Mouse (Mus musculus): Measurements from ENCODE around the gene 4930430F08Rik. TPM values are rescaled to one million over a fixed set of nuclear protein-coding genes. Genes with fewer than 3 reads are reported as not detected.
"Not testable (repeated sequence)": the region's sequence is repeated elsewhere in the genome, so short reads cannot be mapped to it uniquely, and the experiment has no call there.

Gene 4930430F08Rik
- polyA plus RNA-seq, 1 experiment from 2014 or later: 10.4 TPM

DNA sequence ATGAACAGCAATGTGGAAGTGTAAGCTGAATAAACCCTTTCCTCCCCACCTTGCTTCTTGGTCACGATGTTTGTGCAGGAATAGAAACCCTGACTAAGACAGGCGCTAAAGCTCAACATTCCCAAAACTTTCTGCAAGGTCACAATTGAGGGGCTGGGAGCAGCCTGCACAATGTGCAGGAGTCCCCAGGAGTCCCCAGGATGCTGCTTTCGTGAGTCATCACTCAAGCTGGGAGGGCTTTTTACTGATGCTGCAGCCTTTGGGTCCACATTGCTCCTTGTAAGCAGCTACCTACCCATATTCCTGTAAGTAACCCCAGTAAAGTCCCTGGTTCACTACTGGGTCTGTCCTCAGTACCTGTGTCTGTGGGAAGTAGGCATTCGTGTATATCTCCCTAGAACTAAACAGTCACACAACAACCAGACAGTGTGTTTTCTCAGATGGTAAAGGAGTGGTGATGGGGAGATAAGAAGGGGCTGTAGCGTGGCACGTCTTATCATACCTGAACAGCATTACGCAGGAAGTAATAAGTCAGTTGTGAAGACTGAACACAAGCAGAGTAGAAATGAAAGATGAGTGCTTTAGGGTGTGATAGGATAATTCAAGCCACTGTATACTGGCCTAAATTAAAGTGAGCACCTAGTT lies 15.6 kb downstream of the 4930430F08Rik start:
- no peaks in the 10 kb centered on the region for H3K9me3 ChIP-seq
- H3K27ac ChIP-seq: no peak overlapping the region
- H3K36me3 ChIP-seq (replicated peaks): peaks cover 59% of the 10 kb centered on the region
- no peak overlapping the region for H3K4me3 ChIP-seq
- no peak for DNase-seq (ENCODE audit: extremely low spot score, low spot score)
- WGBS: 92% methylated on average over 7 of the region's 7 CpGs
- no peaks in the 10 kb centered on the region for H3K4me1 ChIP-seq
- no peaks in the 10 kb centered on the region for H3K27me3 ChIP-seq (ENCODE audit: poor library complexity, severe bottlenecking)

DNA sequence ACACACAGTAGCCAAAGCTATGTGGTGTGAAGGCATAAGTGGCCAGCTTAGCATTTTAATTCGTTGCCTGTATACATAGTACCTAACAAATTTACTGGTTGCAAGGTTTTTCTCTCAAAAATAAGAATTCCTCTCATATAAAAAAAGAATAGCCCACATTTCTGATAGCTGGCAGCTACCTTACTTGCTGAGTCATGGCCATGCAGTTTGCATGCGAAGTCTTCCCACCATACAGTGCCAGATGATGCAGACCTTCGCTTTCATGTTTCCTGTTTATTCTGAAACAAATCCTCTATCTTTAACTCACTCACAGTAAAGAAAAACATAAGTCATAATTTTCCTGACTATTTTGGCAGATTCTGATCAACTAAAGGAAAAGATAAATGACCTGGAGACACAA lies 18.5 kb downstream of the 4930430F08Rik start:
- peaks cover 54% of the 10 kb centered on the region for H3K36me3 ChIP-seq (replicated peaks)
- no peaks in the 10 kb centered on the region for H3K27me3 ChIP-seq (ENCODE audit: poor library complexity, severe bottlenecking)
- no peak overlapping the region for H3K27ac ChIP-seq
- 95% methylated on average over 3 of the region's 3 CpGs for WGBS
- no peak for DNase-seq (ENCODE audit: extremely low spot score, low spot score)
- no peak overlapping the region for H3K4me3 ChIP-seq
- no peaks in the 10 kb centered on the region for H3K4me1 ChIP-seq
- no peaks in the 10 kb centered on the region for H3K9me3 ChIP-seq

DNA sequence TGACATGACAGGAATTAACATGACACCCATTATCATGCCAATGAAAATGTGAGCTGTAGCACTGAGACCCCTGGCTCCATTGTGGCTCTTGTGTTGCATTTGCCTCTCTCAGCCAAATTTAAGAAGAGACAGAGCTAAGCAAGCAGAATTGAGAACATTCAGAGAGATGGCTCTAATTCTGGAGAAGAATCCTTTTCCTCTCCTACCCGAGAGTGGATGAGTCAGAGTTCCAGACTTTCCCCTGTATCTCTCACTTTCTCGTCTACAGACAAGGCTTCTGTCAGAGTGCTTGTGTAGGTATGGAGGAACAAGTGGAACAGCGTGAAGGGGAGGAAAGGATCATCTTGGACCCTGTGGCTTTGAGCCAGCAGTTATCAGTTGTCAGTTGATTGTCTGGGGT lies 26.1 kb downstream of the 4930430F08Rik start:
- peaks cover 65% of the 10 kb centered on the region for H3K36me3 ChIP-seq (replicated peaks)
- H3K27me3 ChIP-seq (ENCODE audit: poor library complexity, severe bottlenecking): no peaks in the 10 kb centered on the region
- DNase-seq (ENCODE audit: extremely low spot score, low spot score): no peak
- H3K4me3 ChIP-seq: no peak overlapping the region
- H3K4me1 ChIP-seq: no peaks in the 10 kb centered on the region
- H3K9me3 ChIP-seq: no peaks in the 10 kb centered on the region
- 88% methylated on average over 3 of the region's 3 CpGs for WGBS
- H3K27ac ChIP-seq: no peak overlapping the region

DNA sequence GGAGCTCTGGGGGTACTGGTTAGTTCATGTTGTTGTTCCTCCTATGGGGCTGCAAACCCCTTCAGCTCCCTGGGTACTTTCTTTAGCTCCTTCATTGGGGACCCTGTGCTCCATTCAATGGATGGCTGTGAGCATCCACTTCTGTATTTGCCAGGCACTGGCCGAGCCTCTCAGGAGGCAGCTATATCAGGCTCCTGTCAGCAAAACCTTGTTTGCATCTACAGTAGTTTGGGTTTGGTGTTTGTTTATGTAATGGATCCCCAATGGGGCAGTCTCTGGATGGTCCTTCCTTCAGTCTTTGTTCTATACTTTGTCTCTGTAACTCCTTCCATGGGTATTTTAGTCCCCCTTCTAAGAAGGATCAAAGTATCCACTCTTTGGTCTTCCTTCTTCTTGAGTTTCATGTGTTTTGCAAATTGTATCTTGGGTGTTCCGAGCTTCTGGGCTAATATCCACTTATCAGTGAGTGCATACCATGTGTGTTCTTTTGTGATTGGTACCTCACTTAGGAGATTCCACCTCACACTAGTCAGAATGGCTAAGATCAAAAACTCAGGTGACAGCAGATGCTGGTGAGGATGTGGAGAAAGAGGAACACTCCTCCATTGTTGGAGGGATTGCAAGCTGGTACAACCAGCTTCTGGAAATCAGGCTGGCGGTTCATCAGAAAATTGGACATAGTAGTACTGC lies 29.9 kb downstream of the 4930430F08Rik start:
- H3K27ac ChIP-seq; H3K4me3 ChIP-seq; DNase-seq (ENCODE audit: extremely low spot score, low spot score); H3K4me1 ChIP-seq; H3K9me3 ChIP-seq; H3K27me3 ChIP-seq (ENCODE audit: poor library complexity, severe bottlenecking): not testable (repeated sequence)
- 95% methylated on average over 3 of the region's 3 CpGs for WGBS
- peaks cover 50% of the 10 kb centered on the region for H3K36me3 ChIP-seq (replicated peaks)

DNA sequence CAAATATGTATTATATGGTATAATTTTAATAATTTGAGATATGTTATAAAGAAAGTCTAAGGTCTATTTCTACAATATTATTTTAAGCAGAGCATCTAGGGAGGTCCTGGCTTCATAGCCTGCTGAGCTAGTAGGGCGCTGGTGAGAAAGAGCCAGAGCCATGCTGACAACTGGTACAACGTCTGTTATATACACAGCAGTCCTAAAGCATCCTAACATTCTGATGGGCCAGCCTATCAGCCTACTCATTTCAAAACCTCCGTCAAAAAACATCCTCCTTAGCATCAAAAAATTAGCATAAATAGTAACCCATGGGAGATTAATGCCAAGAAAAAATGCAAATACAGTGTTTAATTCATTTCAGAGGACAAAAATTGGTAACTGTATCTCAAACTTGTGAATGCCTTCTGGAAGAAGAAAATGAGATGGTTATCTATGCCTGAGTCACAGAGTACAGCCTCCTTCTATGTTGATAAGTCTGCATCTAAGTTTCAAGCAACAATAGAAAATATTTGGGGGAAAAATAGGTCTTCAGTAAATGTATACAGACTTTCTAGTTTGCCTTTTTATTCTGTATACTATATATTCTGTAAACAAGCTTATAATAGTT lies 33.6 kb downstream of the 4930430F08Rik start:
- Histone ChIP-seq H3K9me3 (no peaks in the 10 kb centered on the region), H3K4me3 (no peak overlapping the region), H3K4me1 (no peaks in the 10 kb centered on the region), H3K27ac (no peak overlapping the region), H3K36me3 (replicated peaks) (peaks cover 23% of the 10 kb centered on the region), H3K27me3 (ENCODE audit: poor library complexity, severe bottlenecking) (no peaks in the 10 kb centered on the region)
- no peak for DNase-seq (ENCODE audit: extremely low spot score, low spot score)
- 92% methylated on average over 3 of the region's 3 CpGs for WGBS

DNA sequence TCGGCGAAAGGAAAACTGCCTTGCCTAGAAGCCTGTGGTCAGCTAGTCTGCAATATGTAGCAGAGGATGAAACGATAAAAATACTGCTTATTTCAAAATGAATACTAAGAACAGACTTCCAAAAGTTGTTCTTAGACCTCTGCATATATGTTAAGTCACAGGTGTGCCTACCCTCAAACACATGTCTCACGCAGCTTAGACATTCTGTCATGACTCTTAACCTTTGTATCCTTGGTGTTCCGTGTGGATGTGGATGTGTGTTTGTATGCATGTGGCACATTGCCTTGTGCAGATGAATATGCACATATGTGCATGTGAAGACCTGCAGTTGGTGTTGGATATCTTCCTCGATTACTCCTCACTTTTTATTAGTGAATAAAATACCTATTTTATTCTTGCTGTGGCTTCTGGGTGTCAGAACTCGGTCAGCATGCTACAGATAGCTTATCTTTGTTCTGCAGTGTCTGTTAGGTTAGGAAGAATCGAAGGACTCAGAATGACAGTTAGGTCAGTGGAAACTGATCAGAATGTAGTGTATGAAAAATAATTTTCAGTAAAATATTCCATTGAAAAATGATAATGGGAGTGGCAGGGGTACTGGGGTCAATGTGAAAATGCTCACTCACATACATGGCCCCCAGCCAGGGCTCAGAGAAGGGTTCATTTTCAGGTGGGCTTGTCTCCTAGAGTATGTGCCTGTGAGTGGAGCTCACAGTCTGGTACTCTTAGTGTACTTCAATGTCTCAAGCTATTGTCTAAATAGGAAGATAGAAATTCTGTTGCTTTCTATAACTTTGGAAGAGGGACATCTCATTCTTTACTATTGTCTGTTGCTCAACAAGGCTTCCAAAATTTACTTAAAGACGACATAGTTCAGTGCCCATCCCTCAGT lies 65.5 kb downstream of the 4930430F08Rik start:
- 95% methylated on average over 9 of the region's 9 CpGs for WGBS
- no peaks in the 10 kb centered on the region for H3K9me3 ChIP-seq
- no peak for DNase-seq (ENCODE audit: extremely low spot score, low spot score)
- H3K27me3 ChIP-seq (ENCODE audit: poor library complexity, severe bottlenecking): no peaks in the 10 kb centered on the region
- no peaks in the 10 kb centered on the region for H3K4me1 ChIP-seq
- no peak overlapping the region for H3K27ac ChIP-seq
- H3K4me3 ChIP-seq: no peak overlapping the region
- peaks cover 24% of the 10 kb centered on the region for H3K36me3 ChIP-seq (replicated peaks)

DNA sequence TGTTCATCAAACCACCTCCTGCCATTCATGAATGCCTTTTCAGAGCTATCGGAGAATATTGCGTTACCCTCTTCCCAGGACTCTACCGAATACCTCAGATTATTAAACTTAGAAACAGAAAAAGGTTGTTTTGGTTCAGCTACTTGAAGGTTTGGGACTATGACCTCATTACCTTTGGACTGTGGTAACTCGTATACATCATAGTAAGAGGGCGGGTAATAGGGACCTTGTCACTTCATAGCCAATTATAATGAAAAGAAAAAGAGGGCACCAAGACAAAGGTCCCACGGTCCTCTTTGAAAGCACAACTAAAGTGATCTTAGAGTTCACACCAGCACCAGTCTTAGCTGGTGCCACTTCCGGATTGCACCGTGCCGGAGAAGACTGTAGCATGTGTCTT lies 67.9 kb downstream of the 4930430F08Rik start:
- Histone ChIP-seq H3K9me3 (no peaks in the 10 kb centered on the region), H3K27me3 (ENCODE audit: poor library complexity, severe bottlenecking) (no peaks in the 10 kb centered on the region), H3K27ac (no peak overlapping the region), H3K4me1 (no peaks in the 10 kb centered on the region), H3K4me3 (no peak overlapping the region), H3K36me3 (replicated peaks) (peaks cover 41% of the 10 kb centered on the region)
- WGBS: 87% methylated on average over 9 of the region's 9 CpGs
- no peak for DNase-seq (ENCODE audit: extremely low spot score, low spot score)

Other genes starting within 250 kb of the 4930430F08Rik start
- gene Gm4302, start 249.6 kb downstream of the 4930430F08Rik start, polyA plus RNA-seq (2016; fragmentation: Nextera tagmentation; extraction: Ambion mirVana): not detected in 2 replicates
- not detected in 2 replicates for gene Gm4303, start 244.5 kb downstream of the 4930430F08Rik start, polyA plus RNA-seq (2016; fragmentation: Nextera tagmentation; extraction: Ambion mirVana)
- not detected in 2 replicates for gene Gm4305, start 239.3 kb downstream of the 4930430F08Rik start, polyA plus RNA-seq (2016; fragmentation: Nextera tagmentation; extraction: Ambion mirVana)
- not detected in 2 replicates for gene Gm4307, start 229.1 kb downstream of the 4930430F08Rik start, polyA plus RNA-seq (2016; fragmentation: Nextera tagmentation; extraction: Ambion mirVana)
- gene Gm4312, start 207.9 kb downstream of the 4930430F08Rik start, polyA plus RNA-seq (2016; fragmentation: Nextera tagmentation; extraction: Ambion mirVana): not detected in 2 replicates
- 20.6 and 22.9 TPM in 2 replicates for gene Tmtc3, start 103.1 kb downstream of the 4930430F08Rik start, polyA plus RNA-seq (2016; fragmentation: Nextera tagmentation; extraction: Ambion mirVana)
- gene Cep290, start 102.9 kb downstream of the 4930430F08Rik start, polyA plus RNA-seq (2016; fragmentation: Nextera tagmentation; extraction: Ambion mirVana): 5.8 and 7.1 TPM in 2 replicates
- gene 1700017N19Rik, start 61 bp upstream of the 4930430F08Rik start, polyA plus RNA-seq (2016; fragmentation: Nextera tagmentation; extraction: Ambion mirVana): not detected in 2 replicates